Mouse (Mus musculus) midbrain, postnatal 0 days (tissue): ENCODE results near the gene Cfap43. TPM values are rescaled to one million over a fixed set of nuclear protein-coding genes. Genes with fewer than 3 reads are reported as not detected.

ENCODE experiments used
- ATAC-seq: fragments of 200-750 bp; cut with Nextera tagmentation; 2 replicates; pipeline ENCODE4 v1.8.0; 2017; ENCODE audit warnings: moderate number of reproducible peaks, mild to moderate bottlenecking, moderate TSS enrichment, moderate library complexity; ENCODE audit not compliant: low FRiP score
- DNase-seq: peaks from one replicate; pipeline ENCODE4 v3.0.0-alpha.2; 2015; ENCODE audit warnings: low spot score
- H3K27ac ChIP-seq: fragments of 300-500 bp; sonication (generic); 2 replicates; pipeline ENCODE4 v1.5.1; 2014; ENCODE audit warnings: low read depth, mild to moderate bottlenecking, low read length, mixed read lengths
- H3K27me3 ChIP-seq: fragments of 300-500 bp; sonication (generic); 2 replicates; pipeline ENCODE4 v1.6.1; 2014; ENCODE audit warnings: low read length, control low read depth, mixed read lengths; ENCODE audit not compliant: insufficient read depth
- H3K36me3 ChIP-seq: fragments of 300-500 bp; sonication (generic); 2 replicates; pipeline ENCODE4 v1.6.1; 2014; ENCODE audit warnings: low read length, control low read depth, mixed read lengths; ENCODE audit not compliant: insufficient read depth
- H3K4me1 ChIP-seq: fragments of 300-500 bp; sonication (generic); 2 replicates; pipeline ENCODE4 v1.6.1; 2014; ENCODE audit warnings: mild to moderate bottlenecking, control low read depth, antibody characterized with exemption, low read length, mixed read lengths; ENCODE audit not compliant: insufficient read depth
- H3K4me2 ChIP-seq: fragments of 300-500 bp; sonication (generic); 2 replicates; pipeline ENCODE4 v1.6.1; 2014; ENCODE audit warnings: low read depth, mild to moderate bottlenecking, low read length, mixed read lengths; ENCODE audit not compliant: poor library complexity, severe bottlenecking
- H3K4me3 ChIP-seq: fragments of 300-500 bp; sonication (generic); 2 replicates; pipeline ENCODE4 v1.5.1; 2014; ENCODE audit warnings: low read depth, mild to moderate bottlenecking, low read length, moderate library complexity
- H3K9ac ChIP-seq: fragments of 300-500 bp; sonication (generic); replicated peaks from 2 replicates; pipeline ENCODE4 v1.6.1; 2014; ENCODE audit warnings: mild to moderate bottlenecking, low read length, moderate library complexity, mixed read lengths; ENCODE audit not compliant: poor library complexity, severe bottlenecking
- H3K9me3 ChIP-seq: fragments of 300-500 bp; sonication (generic); 2 replicates; pipeline ENCODE4 v1.6.1; 2016; ENCODE audit warnings: low read length, control low read depth
- CTCF ChIP-seq: IDR thresholded peaks from 2 replicates; pipeline ENCODE4 v1.5.1; 2016; ENCODE audit warnings: antibody characterized with exemption, mild to moderate bottlenecking
- WGBS: fragments of 180-500 bp; shearing (Covaris S2); extraction: QIAGEN DNeasy Blood & Tissue Kit; methylation state at CpG from one replicate; pipeline ENCODE4 v1.1.7; 2014; 5-methylcytosine and 5-hydroxymethylcytosine counted together
- polyA plus RNA-seq: library from polyadenylated mRNA; unstranded; fragments of >200 nt; fragmentation: Nextera tagmentation; extraction: Ambion mirVana; gene quantifications from 2 replicates; pipeline ENCODE4 v1.2.1, GENCODE M21; 2015
- total RNA-seq: library from RNA; depleted of rRNA; stranded (reverse); fragments of >200 nt; gene quantifications from 2 replicates; pipeline ENCODE4 v1.2.3, GENCODE M21; 2014

Gene Cfap43
- total and polyA plus RNA-seq, 2 experiments from 2014 or later = 2.6 to 4.2 TPM

- Histone ChIP-seq H3K4me3 (peak within 1 kb of the TSS; percentile 36), H3K9ac (peak within 1 kb of the TSS; percentile 46), H3K36me3 (no peaks in the 10 kb centered on the region), H3K4me2 (peak within 1 kb of the TSS; percentile 69), H3K4me1 (no peaks in the 10 kb centered on the region), H3K27ac (peak within 1 kb of the TSS; percentile 33), H3K27me3 (no peaks in the 10 kb centered on the region), H3K9me3 (no peaks in the 10 kb centered on the region)
- ATAC-seq = peak; percentile 88
- TF ChIP-seq CTCF = peak; percentile 60
- DNase-seq = peak; percentile 89
- WGBS = 3% methylated on average over 41 of the region's 41 CpGs
These were observed 18.6 kb upstream of the Cfap43 start, which contains the start of gene Cfap58 for GRCm38 (mm10) chr19:47937443-47938406. Gene Cfap58 (plus strand): TSS chr19:47937675.

- no peaks in the 10 kb centered on the region for H3K9me3 ChIP-seq
- WGBS = 62% methylated on average over 9 of the region's 9 CpGs
- H3K36me3 ChIP-seq = no peaks in the 10 kb centered on the region
- TF ChIP-seq CTCF = no peak
- 0 out of 2 replicates have a peak overlapping the region, but pooled peaks have one; percentile 32 for H3K27ac ChIP-seq
- no peaks in the 10 kb centered on the region for H3K4me1 ChIP-seq
- H3K27me3 ChIP-seq = no peaks in the 10 kb centered on the region
- H3K9ac ChIP-seq = no peak overlapping the region
- H3K4me2 ChIP-seq = peak overlapping the region; percentile 69
- H3K4me3 ChIP-seq = peak overlapping the region; percentile 36; the same call in 1 of the 2 replicates
- no peak for ATAC-seq
- DNase-seq = no peak
These were observed 17.9 kb upstream of the Cfap43 start for GRCm38 (mm10) chr19:47936938-47937337.

- WGBS = 91% methylated on average over 11 of the region's 11 CpGs
- H3K9me3 ChIP-seq = no peaks in the 10 kb centered on the region
- no peak for TF ChIP-seq CTCF
- no peaks in the 10 kb centered on the region for H3K4me1 ChIP-seq
- no peak overlapping the region for H3K4me2 ChIP-seq
- H3K27ac ChIP-seq = no peak overlapping the region
- ATAC-seq = no peak
- no peaks in the 10 kb centered on the region for H3K27me3 ChIP-seq
- no peak for DNase-seq
- no peaks in the 10 kb centered on the region for H3K36me3 ChIP-seq
- no peak overlapping the region for H3K4me3 ChIP-seq
- H3K9ac ChIP-seq = no peak overlapping the region
These were observed 17.4 kb upstream of the Cfap43 start for GRCm38 (mm10) chr19:47936490-47936889.

GRCm38 (mm10) chr19:47935530-47935929, 16.4 kb upstream of the Cfap43 start:
- Histone ChIP-seq H3K27ac (no peak overlapping the region), H3K4me2 (no peak overlapping the region), H3K36me3 (no peaks in the 10 kb centered on the region), H3K9ac (no peak overlapping the region), H3K9me3 (no peaks in the 10 kb centered on the region), H3K4me1 (no peaks in the 10 kb centered on the region), H3K4me3 (no peak overlapping the region), H3K27me3 (no peaks in the 10 kb centered on the region)
- DNase-seq (no peak), ATAC-seq (no peak)
- no peak for TF ChIP-seq CTCF
- WGBS = 87% methylated on average over 6 of the region's 6 CpGs

GRCm38 (mm10) chr19:47934636-47935238, 15.7 kb upstream of the Cfap43 start:
- Histone ChIP-seq H3K27ac (no peak overlapping the region), H3K4me1 (no peaks in the 10 kb centered on the region), H3K36me3 (no peaks in the 10 kb centered on the region), H3K9ac (no peak overlapping the region), H3K27me3 (no peaks in the 10 kb centered on the region), H3K4me3 (no peak overlapping the region), H3K9me3 (no peaks in the 10 kb centered on the region), H3K4me2 (no peak overlapping the region)
- ATAC-seq (no peak), DNase-seq (no peak)
- no peak for TF ChIP-seq CTCF
- WGBS = 76% methylated on average over 16 of the region's 16 CpGs

- no peak overlapping the region for H3K27ac ChIP-seq
- no peak overlapping the region for H3K4me3 ChIP-seq
- no peak overlapping the region for H3K4me2 ChIP-seq
- no peaks in the 10 kb centered on the region for H3K9me3 ChIP-seq
- H3K27me3 ChIP-seq = no peaks in the 10 kb centered on the region
- no peak overlapping the region for H3K9ac ChIP-seq
- 91% methylated on average over 8 of the region's 8 CpGs for WGBS
- no peaks in the 10 kb centered on the region for H3K4me1 ChIP-seq
- no peaks in the 10 kb centered on the region for H3K36me3 ChIP-seq
- DNase-seq (no peak), ATAC-seq (no peak)
- no peak for TF ChIP-seq CTCF
These were observed 15.1 kb upstream of the Cfap43 start for GRCm38 (mm10) chr19:47934146-47934545.
